Mouse (Mus musculus): ENCODE measurements around the gene Gcsam. TPM values are rescaled to one million over a fixed set of nuclear protein-coding genes. Genes with fewer than 3 reads are reported as not detected.

Gcsam gene
- total and polyA plus RNA-seq, 3 experiments, result not detected

GRCm38 (mm10) chr16:45640070-45640762, 30.0 kb downstream of the Gcsam start:
- TF ChIP-seq POLR2AphosphoS2 (IDR thresholded peaks at IDR 0.05; ENCODE audit: low read depth, low read length) (no peak), MEF2A (IDR thresholded peaks at IDR 0.05; ENCODE audit: borderline replicate concordance, low read depth, low read length) (no peak), ETS1 (conservative IDR thresholded peaks at IDR 0.05; ENCODE audit: low read depth, low read length) (no peak), POLR2A (IDR thresholded peaks at IDR 0.05; ENCODE audit: low read depth, low read length) (no peak), RAD21 (IDR thresholded peaks at IDR 0.05; ENCODE audit: low read depth, low read length) (no peak)
- no peak overlapping the region for H3K4me3 ChIP-seq (replicated peaks in 1 of 3; ENCODE audit: low read depth in 2 of 3, low read length in 2 of 3, poor library complexity in 1 of 3)
- H3K9me3 ChIP-seq (replicated peaks; ENCODE audit: low read length), result peaks cover 2% of the 10 kb centered on the region
- no peaks in the 10 kb centered on the region for H3K27me3 ChIP-seq (replicated peaks)
- no peak for DNase-seq (ENCODE audit: extremely low read depth)
- H3K4me2 ChIP-seq (ENCODE audit: insufficient read depth, low read depth, poor library complexity, severe bottlenecking), result no peak overlapping the region
- no peak overlapping the region for H3K9ac ChIP-seq (ENCODE audit: insufficient read depth, low read depth)
- dilution Hi-C loops (cut with MboI; ENCODE audit: extremely low pct_ligation_motif_present, extremely low pct_unique_long_range_greater_than_20kb, low sequenced_read_pairs) (no loop called here), in situ Hi-C loops (cut with MboI; ENCODE audit: low pct_ligation_motif_present, low pct_unique_long_range_greater_than_20kb, low sequenced_read_pairs) (loop anchor here (25.0 kb wide), 1 partner anchor 328 kb away; no protein-coding TSS in a partner anchor)
- no peaks in the 10 kb centered on the region for H3K36me3 ChIP-seq (replicated peaks in 1 of 2; ENCODE audit: control insufficient read depth in 1 of 2, insufficient read depth in 1 of 2, low read length in 1 of 2)
- H3K79me2 ChIP-seq (replicated peaks; ENCODE audit: control insufficient read depth, extremely low read depth, insufficient read depth, poor library complexity, severe bottlenecking), result no peaks in the 10 kb centered on the region
- no peak overlapping the region for H3K27ac ChIP-seq (ENCODE audit: insufficient read depth, low read depth)
- peaks cover 0 to 8% of the 10 kb centered on the region in 2 experiments; a peak in 2 of 4 replicates for H3K4me1 ChIP-seq (ENCODE audit: control insufficient read depth in 1 of 2, insufficient read depth in 2 of 2)

DNA sequence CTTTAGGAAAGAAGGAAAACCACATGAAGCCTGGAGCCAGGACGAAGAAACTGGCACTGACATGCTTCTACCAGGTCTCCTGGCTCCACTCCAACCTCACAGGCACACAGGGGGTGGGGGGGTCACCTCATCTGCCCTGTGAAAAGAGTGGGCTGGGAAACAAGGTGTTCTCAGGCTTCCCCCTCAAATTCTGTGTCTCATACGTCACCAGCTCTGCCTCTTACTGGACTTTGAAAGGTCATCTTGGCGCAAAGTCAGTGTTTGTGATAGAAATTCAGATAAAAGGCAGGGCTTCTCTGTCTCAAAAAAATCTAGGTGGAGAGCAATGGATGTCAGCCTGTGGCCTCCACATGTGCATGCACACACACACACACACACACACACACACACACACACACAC, 31.1 kb downstream of the Gcsam start:
- H3K4me2 ChIP-seq (ENCODE audit: insufficient read depth, low read depth, poor library complexity, severe bottlenecking), result no peak overlapping the region
- in situ Hi-C loops (cut with MboI; ENCODE audit: low pct_ligation_motif_present, low pct_unique_long_range_greater_than_20kb, low sequenced_read_pairs), result loop anchor here (25.0 kb wide), 1 partner anchor 329 kb away; no protein-coding TSS in a partner anchor
- no peaks in the 10 kb centered on the region for H3K36me3 ChIP-seq (replicated peaks in 1 of 2; ENCODE audit: control insufficient read depth in 1 of 2, insufficient read depth in 1 of 2, low read length in 1 of 2)
- H3K27me3 ChIP-seq (replicated peaks), result no peaks in the 10 kb centered on the region
- H3K4me1 ChIP-seq (ENCODE audit: control insufficient read depth in 1 of 2, insufficient read depth in 2 of 2), result peaks cover under 1 to 9% of the 10 kb centered on the region in 2 experiments; a peak in 2 of 4 replicates
- no peak overlapping the region for H3K9ac ChIP-seq (ENCODE audit: insufficient read depth, low read depth)
- H3K79me2 ChIP-seq (replicated peaks; ENCODE audit: control insufficient read depth, extremely low read depth, insufficient read depth, poor library complexity, severe bottlenecking), result no peaks in the 10 kb centered on the region
- H3K4me3 ChIP-seq (replicated peaks in 1 of 3; ENCODE audit: low read depth in 2 of 3, low read length in 2 of 3, poor library complexity in 1 of 3), result no peak overlapping the region
- H3K9me3 ChIP-seq (replicated peaks; ENCODE audit: low read length), result peaks cover 2% of the 10 kb centered on the region
- DNase-seq (ENCODE audit: extremely low read depth), result no peak
- TF ChIP-seq BHLHE40 (IDR thresholded peaks at IDR 0.05; ENCODE audit: low read depth, low read length) (no peak), MYC (IDR thresholded peaks at IDR 0.05; ENCODE audit: low read depth, low read length) (no peak), SIN3A (IDR thresholded peaks at IDR 0.05; ENCODE audit: low read length) (no peak), NRF1 (IDR thresholded peaks at IDR 0.05; ENCODE audit: low read depth, low read length) (no peak), ZC3H11A (IDR thresholded peaks at IDR 0.05; ENCODE audit: low read depth, low read length) (no peak), MEF2A (IDR thresholded peaks at IDR 0.05; ENCODE audit: borderline replicate concordance, low read depth, low read length) (no peak), MXI1 (IDR thresholded peaks at IDR 0.05; ENCODE audit: low read depth, low read length) (no peak), CHD1 (IDR thresholded peaks at IDR 0.05; ENCODE audit: low read depth, low read length) (no peak), HCFC1 (IDR thresholded peaks at IDR 0.05; ENCODE audit: low read depth, low read length) (no peak), PAX5 (IDR thresholded peaks at IDR 0.05; ENCODE audit: low read length) (no peak), CTCF (conservative IDR thresholded peaks at IDR 0.05 in 1 of 2, IDR thresholded peaks at IDR 0.05 in 1 of 2; ENCODE audit: low read depth in 2 of 2, low read length in 2 of 2) (no peak), POLR2A (IDR thresholded peaks at IDR 0.05; ENCODE audit: low read depth, low read length) (no peak), RAD21 (IDR thresholded peaks at IDR 0.05; ENCODE audit: low read depth, low read length) (no peak), MAFK (IDR thresholded peaks at IDR 0.05; ENCODE audit: insufficient replicate concordance, low read length) (no peak), TCF12 (IDR thresholded peaks at IDR 0.05; ENCODE audit: low read depth, low read length) (no peak), ZNF384 (IDR thresholded peaks at IDR 0.05; ENCODE audit: low read depth, low read length) (no peak)
- dilution Hi-C loops (cut with MboI; ENCODE audit: extremely low pct_ligation_motif_present, extremely low pct_unique_long_range_greater_than_20kb, low sequenced_read_pairs), result no loop called here
- no peak overlapping the region for H3K27ac ChIP-seq (ENCODE audit: insufficient read depth, low read depth)
